Mouse (Mus musculus) C2C12 (cell line): ENCODE measurements around the gene Tex45.

Experiments used
- CTCF ChIP-seq: IDR thresholded peaks from one replicate; pipeline ENCODE4 v1.5.1; 2011; ENCODE audit not compliant: control insufficient read depth, insufficient read depth, insufficient read length
- MYOG ChIP-seq: IDR thresholded peaks from one replicate; pipeline ENCODE4 v1.6.1; 2011; ENCODE audit not compliant: control insufficient read depth, insufficient read length; ENCODE audit errors: extremely low read depth
- USF1 ChIP-seq: IDR thresholded peaks from one replicate; pipeline ENCODE4 v1.6.1; 2011; ENCODE audit warnings: low read depth, mild to moderate bottlenecking, control low read depth, moderate library complexity

DNA sequence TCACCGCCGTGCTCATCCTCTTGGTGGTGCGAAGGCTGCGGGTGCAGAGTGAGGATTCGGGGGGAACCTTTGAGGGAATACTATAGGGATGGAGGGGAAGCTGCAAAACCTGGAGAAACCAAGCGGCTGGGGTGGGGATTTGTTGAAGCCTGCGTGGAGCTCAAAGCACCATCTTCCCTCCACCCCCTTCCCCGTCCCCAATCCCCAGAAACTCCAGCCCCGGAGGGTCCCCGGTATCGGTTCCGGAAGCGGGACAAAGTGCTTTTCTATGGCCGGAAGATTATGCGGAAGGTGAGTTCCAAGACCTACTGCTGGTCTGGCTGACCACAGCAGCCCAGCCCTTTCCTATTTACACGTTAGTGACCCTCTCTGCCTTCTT, 46.4 kb downstream of the Tex45 start:
- TF ChIP-seq CTCF, result no peak
- no peak for TF ChIP-seq MYOG
- TF ChIP-seq USF1, result no peak
